Mouse (Mus musculus) stomach, embryonic 16.5 days (tissue): ENCODE measurements around the gene Dbr1. TPM values are rescaled to one million over a fixed set of nuclear protein-coding genes. Genes with fewer than 3 reads are reported as not detected.

Experiments
- ATAC-seq: fragments of 200-750 bp; cut with Nextera tagmentation; 2 replicates; pipeline ENCODE4 v1.8.0; 2017; ENCODE audit warnings: moderate number of reproducible peaks, moderate TSS enrichment; ENCODE audit not compliant: insufficient read depth, low FRiP score
- H3K27ac ChIP-seq: fragments of 300-500 bp; sonication (generic); 2 replicates; pipeline ENCODE4 v1.5.1; 2014; ENCODE audit warnings: low read length
- H3K27me3 ChIP-seq: fragments of 300-500 bp; sonication (generic); 2 replicates; pipeline ENCODE4 v1.6.1; 2014; ENCODE audit warnings: low read length, control low read depth, mixed read lengths; ENCODE audit not compliant: control insufficient read depth, insufficient read depth
- H3K36me3 ChIP-seq: fragments of 300-500 bp; sonication (generic); 2 replicates; pipeline ENCODE4 v1.6.1; 2014; ENCODE audit warnings: low read length; ENCODE audit not compliant: control insufficient read depth, insufficient read depth
- H3K4me1 ChIP-seq: fragments of 300-500 bp; sonication (generic); 2 replicates; pipeline ENCODE4 v1.6.1; 2014; ENCODE audit warnings: low read length, control low read depth, mixed read lengths; ENCODE audit not compliant: control insufficient read depth, insufficient read depth
- H3K4me2 ChIP-seq: fragments of 300-500 bp; sonication (generic); 2 replicates; pipeline ENCODE4 v1.6.1; 2014; ENCODE audit warnings: low read depth, low read length, mixed read lengths
- H3K4me3 ChIP-seq: fragments of 300-500 bp; sonication (generic); replicated peaks from 2 replicates; pipeline ENCODE4 v1.5.1; 2014; ENCODE audit warnings: mild to moderate bottlenecking, low read length
- H3K9ac ChIP-seq: fragments of 300-500 bp; sonication (generic); 2 replicates; pipeline ENCODE4 v1.6.1; 2014; ENCODE audit warnings: low read length
- H3K9me3 ChIP-seq: fragments of 300-500 bp; sonication (generic); replicated peaks from 2 replicates; pipeline ENCODE4 v1.6.1; 2016; ENCODE audit warnings: low read length, control low read depth; ENCODE audit not compliant: control insufficient read depth
- WGBS: fragments of 180-500 bp; shearing (Covaris S2); extraction: QIAGEN DNeasy Blood & Tissue Kit; methylation state at CpG from one replicate; pipeline ENCODE4 v1.1.7; 2014; 5-methylcytosine and 5-hydroxymethylcytosine counted together
- polyA plus RNA-seq: library from polyadenylated mRNA; unstranded; fragments of >200 nt; fragmentation: Nextera tagmentation; extraction: Ambion mirVana; gene quantifications from 2 replicates; pipeline ENCODE4 v1.2.1, GENCODE M21; 2015

The Dbr1 gene
- 27.3 and 28.6 TPM in 2 replicates for polyA plus RNA-seq

- Histone ChIP-seq H3K27ac (peak within 1 kb of the TSS; percentile 85), H3K9ac (peak within 1 kb of the TSS; percentile 96), H3K36me3 (peaks cover 3% of the 10 kb centered on the region; the same call in 1 of the 2 replicates), H3K4me3 (peak within 1 kb of the TSS; percentile 98), H3K9me3 (no peaks in the 10 kb centered on the region), H3K4me1 (peaks cover 7% of the 10 kb centered on the region), H3K27me3 (no peaks in the 10 kb centered on the region), H3K4me2 (peak within 1 kb of the TSS; percentile 67)
- ATAC-seq: peak; percentile 94
- under 1% methylated on average over 57 of the region's 57 CpGs for WGBS
Measured at GRCm38 (mm10) chr9:99575677-99576480, at the start of gene Dbr1. Dbr1 (plus strand) TSS chr9:99575799.

DNA sequence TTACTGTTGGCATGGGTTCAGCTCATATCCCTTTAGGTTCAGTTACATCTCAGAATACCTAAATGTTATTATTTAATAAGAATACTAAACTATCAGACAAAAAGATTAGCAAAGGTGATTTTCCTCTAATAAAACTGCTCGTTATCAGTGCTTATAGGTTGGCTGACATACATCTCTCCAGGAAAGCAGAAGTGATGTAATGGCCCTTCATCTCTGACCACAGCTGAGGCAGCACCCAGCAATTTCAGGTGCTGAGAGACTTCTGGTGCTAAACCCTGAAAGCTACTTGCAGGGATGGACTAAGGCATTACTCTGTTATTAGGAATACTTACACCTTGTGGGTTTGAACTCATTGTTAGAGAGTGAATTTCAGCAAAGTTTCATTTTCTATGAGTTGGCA lies 43.7 kb upstream of the Dbr1 start:
- H3K9me3 ChIP-seq: no peaks in the 10 kb centered on the region
- WGBS: 93% methylated on average over 1 of the region's 1 CpGs
- no peaks in the 10 kb centered on the region for H3K4me1 ChIP-seq
- H3K4me2 ChIP-seq: no peak overlapping the region
- H3K36me3 ChIP-seq: 0 out of 2 replicates have a peak, but pooled peaks cover 5% of the 10 kb centered on the region
- H3K4me3 ChIP-seq: no peak overlapping the region
- no peaks in the 10 kb centered on the region for H3K27me3 ChIP-seq
- H3K9ac ChIP-seq: no peak overlapping the region
- no peak for ATAC-seq
- H3K27ac ChIP-seq: no peak overlapping the region

GRCm38 (mm10) chr9:99546259-99546658 lies 29.3 kb upstream of the Dbr1 start:
- Histone ChIP-seq H3K27ac (no peak overlapping the region), H3K4me3 (no peak overlapping the region), H3K9me3 (no peaks in the 10 kb centered on the region), H3K4me1 (no peaks in the 10 kb centered on the region), H3K9ac (no peak overlapping the region), H3K4me2 (no peak overlapping the region), H3K27me3 (no peaks in the 10 kb centered on the region), H3K36me3 (no peaks in the 10 kb centered on the region)
- WGBS: 100% methylated on average over 1 of the region's 1 CpGs
- ATAC-seq: no peak

DNA sequence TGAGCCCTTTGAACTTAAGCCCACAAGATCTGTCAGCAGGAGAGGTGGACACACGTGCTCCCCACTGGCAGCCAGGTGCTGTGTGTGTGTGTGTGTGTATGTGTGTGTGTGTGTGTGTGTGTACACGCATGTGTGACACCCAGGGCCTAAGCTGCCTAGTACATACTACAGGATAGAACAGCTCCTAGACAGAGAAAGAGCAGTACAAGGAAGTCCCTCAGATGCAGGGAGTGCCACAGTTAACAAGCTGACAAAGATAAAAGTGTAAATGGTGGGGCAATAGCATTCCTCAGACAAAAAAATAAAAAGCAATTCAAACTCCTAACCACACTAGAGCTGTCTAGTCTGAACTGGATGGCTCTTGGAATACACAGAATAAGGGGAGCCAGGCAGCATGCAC lies 23.5 kb upstream of the Dbr1 start:
- H3K4me2 ChIP-seq: no peak overlapping the region
- no peaks in the 10 kb centered on the region for H3K9me3 ChIP-seq
- no peak overlapping the region for H3K4me3 ChIP-seq
- 71% methylated on average over 2 of the region's 2 CpGs for WGBS
- H3K36me3 ChIP-seq: no peaks in the 10 kb centered on the region
- peak; percentile 50; the same call in 1 of the 2 replicates for ATAC-seq
- no peaks in the 10 kb centered on the region for H3K27me3 ChIP-seq
- H3K27ac ChIP-seq: no peak overlapping the region
- H3K9ac ChIP-seq: no peak overlapping the region
- H3K4me1 ChIP-seq: peaks cover 4% of the 10 kb centered on the region; the same call in 1 of the 2 replicates

DNA sequence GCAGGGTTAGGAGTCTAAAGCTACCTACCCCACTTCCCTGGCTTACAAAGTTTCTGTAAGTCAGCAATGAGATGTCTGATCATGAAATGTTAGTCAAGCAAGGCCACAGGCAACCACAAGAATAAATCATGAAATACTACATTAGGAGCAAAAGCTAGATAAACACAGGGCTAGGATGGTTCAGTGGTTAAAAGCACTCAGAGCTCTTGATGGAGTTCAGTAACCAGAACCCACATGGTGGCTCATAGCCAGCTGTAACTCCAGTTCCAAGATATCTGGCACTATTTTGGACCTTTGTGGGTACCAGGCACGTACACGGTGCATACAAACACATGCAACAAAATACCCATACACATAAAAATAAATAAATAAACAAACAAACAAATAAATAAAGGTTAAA lies 22.6 kb upstream of the Dbr1 start:
- Histone ChIP-seq H3K9me3 (no peaks in the 10 kb centered on the region), H3K9ac (no peak overlapping the region), H3K4me1 (peaks cover 4% of the 10 kb centered on the region; the same call in 1 of the 2 replicates), H3K4me3 (no peak overlapping the region), H3K27ac (no peak overlapping the region), H3K27me3 (no peaks in the 10 kb centered on the region), H3K36me3 (no peaks in the 10 kb centered on the region), H3K4me2 (no peak overlapping the region)
- ATAC-seq: no peak
- 67% methylated on average over 2 of the region's 2 CpGs for WGBS

- no peaks in the 10 kb centered on the region for H3K36me3 ChIP-seq
- H3K4me3 ChIP-seq: no peak overlapping the region
- H3K4me2 ChIP-seq: no peak overlapping the region
- H3K27me3 ChIP-seq: no peaks in the 10 kb centered on the region
- H3K27ac ChIP-seq: no peak overlapping the region
- no peak overlapping the region for H3K9ac ChIP-seq
- H3K4me1 ChIP-seq: peaks cover 4% of the 10 kb centered on the region; the same call in 1 of the 2 replicates
- no peak for ATAC-seq
- no peaks in the 10 kb centered on the region for H3K9me3 ChIP-seq
Measured at GRCm38 (mm10) chr9:99554052-99554451, 21.5 kb upstream of the Dbr1 start.

DNA sequence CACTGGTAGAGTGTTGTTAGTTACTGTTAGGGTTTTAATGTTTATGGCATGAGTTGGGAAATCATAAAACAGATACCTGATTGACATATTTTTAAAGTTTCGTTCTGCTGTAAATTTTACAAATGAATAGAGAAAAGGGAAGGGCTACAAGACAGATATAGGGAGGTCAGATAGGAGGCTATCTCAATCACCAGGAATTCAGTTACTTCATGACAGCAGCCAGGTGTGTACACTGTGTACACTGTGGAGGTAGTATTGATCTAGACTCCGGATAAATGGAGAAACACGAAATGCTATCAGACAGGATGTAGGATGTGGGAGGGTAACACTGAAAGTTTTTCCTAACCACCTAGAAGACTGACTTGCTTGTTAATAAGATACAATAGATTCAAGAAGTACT lies 20.3 kb upstream of the Dbr1 start:
- Histone ChIP-seq H3K27me3 (no peaks in the 10 kb centered on the region), H3K4me1 (peaks cover 4% of the 10 kb centered on the region; the same call in 1 of the 2 replicates), H3K9ac (no peak overlapping the region), H3K4me3 (no peak overlapping the region), H3K27ac (no peak overlapping the region), H3K36me3 (no peaks in the 10 kb centered on the region), H3K4me2 (no peak overlapping the region), H3K9me3 (no peaks in the 10 kb centered on the region)
- 72% methylated on average over 3 of the region's 3 CpGs for WGBS
- no peak for ATAC-seq

GRCm38 (mm10) chr9:99557580-99558300 lies 17.9 kb upstream of the Dbr1 start:
- H3K27ac ChIP-seq: no peak overlapping the region
- no peaks in the 10 kb centered on the region for H3K4me1 ChIP-seq
- no peak overlapping the region for H3K4me3 ChIP-seq
- no peaks in the 10 kb centered on the region for H3K36me3 ChIP-seq
- no peak for ATAC-seq
- 81% methylated on average over 8 of the region's 8 CpGs for WGBS
- no peak overlapping the region for H3K9ac ChIP-seq
- no peaks in the 10 kb centered on the region for H3K27me3 ChIP-seq
- H3K9me3 ChIP-seq: no peaks in the 10 kb centered on the region
- no peak overlapping the region for H3K4me2 ChIP-seq
